25 mouse cellular contexts compared by ENCODE assay signal in the genomic region with DNA sequence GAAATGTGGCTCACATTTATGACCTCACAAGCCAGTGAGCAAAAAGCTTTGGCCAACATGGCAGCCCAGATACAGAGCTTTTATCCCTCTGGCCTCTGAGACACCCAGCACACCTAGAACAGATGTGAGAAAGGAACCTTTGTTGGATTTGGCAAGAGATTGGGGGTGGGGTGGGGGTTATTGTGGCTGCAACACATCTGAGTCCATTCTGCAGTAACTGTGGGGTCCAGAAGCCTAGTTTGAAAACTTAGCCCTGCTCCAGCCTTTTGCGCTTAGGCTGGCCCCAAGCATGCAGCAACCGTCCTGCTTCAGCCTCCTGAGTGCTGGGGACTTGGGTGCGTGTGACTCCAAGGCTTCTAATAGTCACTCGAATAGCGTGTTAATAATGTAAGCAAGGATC. TPM values are rescaled to one million over a fixed set of nuclear protein-coding genes. Genes with fewer than 3 reads are reported as not detected.
DNase-seq lines count a peak whose midpoint lies in the region; ATAC-seq and TF ChIP-seq lines count a peak whose summit lies in the region.
"Had no signal": no experiment of that assay in that cellular context is flagged by ENCODE, and none has a peak within 500 bp of the region (broad histone marks: within the 10 kb centered on the region; RNA-seq: fewer than 3 reads in every experiment).

No protein-coding gene starts in this region.

- H3K4me3 ChIP-seq in intestine, embryonic 14.5 days (ENCODE audit: low read depth, low read length) = no peak overlapping the region
- no peak overlapping the region for H3K4me3 ChIP-seq in intestine, embryonic 16.5 days (ENCODE audit: low read length)
- H3K4me3 ChIP-seq in stomach, embryonic 16.5 days (replicated peaks; ENCODE audit: low read length) = no peak overlapping the region
- H3K4me3 ChIP-seq in stomach, postnatal 0 days (ENCODE audit: low read depth, low read length) = no peak overlapping the region
- H3K4me3 ChIP-seq in macrophage (ENCODE audit: inconsistent target) = no peak overlapping the region
- H3K4me3 ChIP-seq: forebrain, embryonic 13.5 days; kidney, embryonic 15.5 days; left cerebral cortex, adult 2 months; liver, embryonic 12.5 days; midbrain, embryonic 10.5 days; midbrain, embryonic 15.5 days had no signal

- no peaks in the 10 kb centered on the region for H3K4me1 ChIP-seq in intestine, embryonic 14.5 days (replicated peaks; ENCODE audit: control insufficient read depth, insufficient read depth, low read length)
- H3K4me1 ChIP-seq in intestine, embryonic 16.5 days (ENCODE audit: control insufficient read depth, insufficient read depth, low read length) = peaks cover 10% of the 10 kb centered on the region
- H3K4me1 ChIP-seq in stomach, embryonic 16.5 days (ENCODE audit: control insufficient read depth, insufficient read depth, low read length) = peaks cover 3% of the 10 kb centered on the region; the same call in 1 of the 2 replicates
- H3K4me1 ChIP-seq in stomach, postnatal 0 days (replicated peaks; ENCODE audit: control insufficient read depth, insufficient read depth) = no peaks in the 10 kb centered on the region; the same call in 1 of the 2 replicates
- H3K4me1 ChIP-seq: forebrain, embryonic 13.5 days; liver, embryonic 12.5 days; midbrain, embryonic 10.5 days; midbrain, embryonic 15.5 days had no signal

- no peak for ATAC-seq in intestine, embryonic 14.5 days (replicated peaks; ENCODE audit: low FRiP score, low TSS enrichment, low read depth)
- ATAC-seq in intestine, embryonic 16.5 days = no peak
- ATAC-seq in stomach, embryonic 16.5 days (ENCODE audit: insufficient read depth, low FRiP score) = no peak
- no peak for ATAC-seq in stomach, postnatal 0 days (ENCODE audit: low FRiP score, low TSS enrichment)
- no peak for ATAC-seq in erythroblast, adult 5-6 weeks (replicated peaks; ENCODE audit: low FRiP score, poor library complexity, severe bottlenecking)
- ATAC-seq: forebrain, embryonic 13.5 days; hindbrain, postnatal 0 days; liver, embryonic 12.5 days; midbrain, embryonic 15.5 days; Patski had no signal

- no peaks in the 10 kb centered on the region for H3K79me2 ChIP-seq in macrophage (ENCODE audit: inconsistent target)

- H3K36me3 ChIP-seq in intestine, embryonic 14.5 days (ENCODE audit: control insufficient read depth, insufficient read depth, low read length) = no peaks in the 10 kb centered on the region
- H3K36me3 ChIP-seq in intestine, embryonic 16.5 days (ENCODE audit: control insufficient read depth, insufficient read depth, low read length) = no peaks in the 10 kb centered on the region
- H3K36me3 ChIP-seq in stomach, embryonic 16.5 days (ENCODE audit: control insufficient read depth, insufficient read depth, low read length) = no peaks in the 10 kb centered on the region
- H3K36me3 ChIP-seq in stomach, postnatal 0 days (ENCODE audit: control insufficient read depth, insufficient read depth, low read length) = no peaks in the 10 kb centered on the region
- no peaks in the 10 kb centered on the region for H3K36me3 ChIP-seq in macrophage (ENCODE audit: inconsistent target)
- H3K36me3 ChIP-seq: kidney, embryonic 15.5 days; liver, embryonic 12.5 days; midbrain, embryonic 10.5 days; midbrain, embryonic 15.5 days had no signal

- H3K27ac ChIP-seq in intestine, embryonic 14.5 days (ENCODE audit: low read depth) = no peak overlapping the region
- H3K27ac ChIP-seq in intestine, embryonic 16.5 days (ENCODE audit: low read length) = no peak overlapping the region
- H3K27ac ChIP-seq in stomach, embryonic 16.5 days (ENCODE audit: low read length) = peak overlapping the region; percentile 58; the same call in 1 of the 2 replicates
- H3K27ac ChIP-seq in stomach, postnatal 0 days (replicated peaks) = no peak overlapping the region
- peak overlapping the region; percentile 27 for H3K27ac ChIP-seq in macrophage
- H3K27ac ChIP-seq: forebrain, embryonic 13.5 days; hindbrain, postnatal 0 days; kidney, embryonic 15.5 days; left cerebral cortex, adult 2 months; liver, embryonic 12.5 days; midbrain, embryonic 10.5 days; midbrain, embryonic 15.5 days had no signal

- H3K9ac ChIP-seq in intestine, embryonic 14.5 days (ENCODE audit: low read length) = no peak overlapping the region
- no peak overlapping the region for H3K9ac ChIP-seq in intestine, embryonic 16.5 days (ENCODE audit: low read depth, low read length)
- no peak overlapping the region for H3K9ac ChIP-seq in stomach, embryonic 16.5 days (ENCODE audit: low read length)
- H3K9ac ChIP-seq in stomach, postnatal 0 days (ENCODE audit: low read length) = no peak overlapping the region
- H3K9ac ChIP-seq: forebrain, embryonic 13.5 days; kidney, embryonic 15.5 days; liver, embryonic 12.5 days; liver, postnatal 0 days; midbrain, embryonic 15.5 days had no signal

- no peaks in the 10 kb centered on the region for H3K9me3 ChIP-seq in intestine, embryonic 14.5 days (ENCODE audit: control insufficient read depth, low read length)
- H3K9me3 ChIP-seq in intestine, embryonic 16.5 days (ENCODE audit: control insufficient read depth, low read length) = no peaks in the 10 kb centered on the region
- no peaks in the 10 kb centered on the region for H3K9me3 ChIP-seq in stomach, embryonic 16.5 days (replicated peaks; ENCODE audit: control insufficient read depth, low read length)
- H3K9me3 ChIP-seq in stomach, postnatal 0 days (ENCODE audit: control insufficient read depth, low read length) = no peaks in the 10 kb centered on the region
- H3K9me3 ChIP-seq: forebrain, embryonic 13.5 days; kidney, embryonic 15.5 days; liver, embryonic 12.5 days; midbrain, embryonic 10.5 days; midbrain, embryonic 15.5 days had no signal

- DNase-seq in heart, adult 11 months = peak; percentile 74
- DNase-seq in heart, adult 9 months (ENCODE audit: low spot score in 2 of 2) = no peak
- DNase-seq in intestine, embryonic 14.5 days (ENCODE audit: low spot score) = peak; percentile 39
- DNase-seq in stomach, postnatal 0 days (ENCODE audit: low spot score) = no peak
- DNase-seq: adrenal gland, postnatal 14 days; cerebellum, adult 18-20 months; cerebellum, postnatal 14 days; gastrocnemius, postnatal 25 days; kidney, adult 18-20 months; kidney, postnatal 25 days; thymus, postnatal 14 days had no signal

- no peaks in the 10 kb centered on the region for H3K27me3 ChIP-seq in intestine, embryonic 14.5 days (replicated peaks; ENCODE audit: control insufficient read depth, insufficient read depth, low read length)
- H3K27me3 ChIP-seq in intestine, embryonic 16.5 days (replicated peaks; ENCODE audit: control insufficient read depth, insufficient read depth, low read length) = no peaks in the 10 kb centered on the region
- no peaks in the 10 kb centered on the region for H3K27me3 ChIP-seq in stomach, embryonic 16.5 days (ENCODE audit: control insufficient read depth, insufficient read depth, low read length)
- H3K27me3 ChIP-seq in stomach, postnatal 0 days (ENCODE audit: control insufficient read depth, insufficient read depth, low read length) = no peaks in the 10 kb centered on the region
- H3K27me3 ChIP-seq: forebrain, embryonic 13.5 days; kidney, embryonic 15.5 days; midbrain, embryonic 15.5 days; Patski had no signal

- no peak for TF ChIP-seq CTCF in stomach, postnatal 0 days (IDR thresholded peaks at IDR 0.05; ENCODE audit: low read depth)

- 95% methylated on average over 5 of the region's 5 CpGs for WGBS in intestine, embryonic 14.5 days
- WGBS in intestine, embryonic 16.5 days = 96% methylated on average over 5 of the region's 5 CpGs
- 94% methylated on average over 5 of the region's 5 CpGs for WGBS in stomach, embryonic 16.5 days
- WGBS in stomach, postnatal 0 days = 85% methylated on average over 5 of the region's 5 CpGs
- WGBS in macrophage (ENCODE audit: missing documents) = 95% methylated on average over 5 of the region's 5 CpGs

- no peak overlapping the region for H3K4me2 ChIP-seq in intestine, embryonic 14.5 days (ENCODE audit: low read length)
- no peak overlapping the region for H3K4me2 ChIP-seq in intestine, embryonic 16.5 days (ENCODE audit: low read depth, low read length)
- H3K4me2 ChIP-seq in stomach, embryonic 16.5 days (ENCODE audit: low read depth, low read length) = no peak overlapping the region
- H3K4me2 ChIP-seq in stomach, postnatal 0 days (replicated peaks; ENCODE audit: low read depth) = no peak overlapping the region
- H3K4me2 ChIP-seq: forebrain, embryonic 13.5 days; kidney, embryonic 15.5 days; liver, embryonic 12.5 days; midbrain, embryonic 15.5 days had no signal

- TF ChIP-seq EP300 in stomach, postnatal 0 days (optimal IDR thresholded peaks at IDR 0.05) = no peak

RNA-seq across cellular contexts. Expression of gene Lbh, which starts 14.8 kb away (rescaled TPM):
- 6.4 and 6.5 TPM in 2 replicates for polyA plus RNA-seq in intestine, embryonic 14.5 days (2014; fragmentation: Nextera tagmentation; extraction: Ambion mirVana)
- 5.5 and 7.6 TPM in 2 replicates for polyA plus RNA-seq in intestine, embryonic 16.5 days (2015; fragmentation: Nextera tagmentation; extraction: Ambion mirVana)
- 3.9 and 4.2 TPM in 2 replicates for polyA plus RNA-seq in stomach, embryonic 16.5 days (2015; fragmentation: Nextera tagmentation; extraction: Ambion mirVana)
- polyA plus RNA-seq in stomach, postnatal 0 days (2015; fragmentation: Nextera tagmentation; extraction: Ambion mirVana) = 2.0 and 2.7 TPM in 2 replicates
- 10 to 100 TPM in 1 of 26 experiments, 1 to 10 TPM in 25; 1.2 to 13.3 (median 3.1) TPM for total RNA-seq in macrophage (2018; cell fraction: chromatin; rRNA removed)
- 10 to 100 TPM; 12.3 to 39.9 (median 24.0) TPM for total RNA-seq in macrophage (2018; cell fraction: cytosol; rRNA removed)
- total RNA-seq in macrophage (2018; cell fraction: nucleus; rRNA removed) = 10 to 100 TPM in 18 of 26 experiments, 1 to 10 TPM in 8; 5.6 to 31.9 (median 11.8) TPM
- 28.0 to 32.2 TPM (median 30.6 TPM) in 3 replicates for polyA plus RNA-seq in macrophage (2018)
- total RNA-seq in erythroblast, adult 5-6 weeks (2015; ENCODE audit: low replicate concordance) = 4.0 and 12.1 TPM in 2 replicates
- 5.7 and 6.1 TPM in 2 replicates for total RNA-seq in erythroblast, adult 5-6 weeks (2017; ENCODE audit: low replicate concordance)
- total RNA-seq: MEL had no signal

Comparison
In these comparisons a context has a peak if more than half of its experiments do, and no peak if none do; other contexts are left out.
1. DNase-seq: peak in heart, adult 11 months (single experiment) and intestine, embryonic 14.5 days (single experiment); none in heart, adult 9 months (0 of 2) and stomach, postnatal 0 days (single experiment).
2. H3K27ac ChIP-seq: peak in stomach, embryonic 16.5 days (single experiment) and macrophage (single experiment); none in intestine, embryonic 14.5 days (single experiment), intestine, embryonic 16.5 days (single experiment) and stomach, postnatal 0 days (single experiment).